Comparison of ENCODE assay signal across 15 mouse cellular contexts in the genomic region with DNA sequence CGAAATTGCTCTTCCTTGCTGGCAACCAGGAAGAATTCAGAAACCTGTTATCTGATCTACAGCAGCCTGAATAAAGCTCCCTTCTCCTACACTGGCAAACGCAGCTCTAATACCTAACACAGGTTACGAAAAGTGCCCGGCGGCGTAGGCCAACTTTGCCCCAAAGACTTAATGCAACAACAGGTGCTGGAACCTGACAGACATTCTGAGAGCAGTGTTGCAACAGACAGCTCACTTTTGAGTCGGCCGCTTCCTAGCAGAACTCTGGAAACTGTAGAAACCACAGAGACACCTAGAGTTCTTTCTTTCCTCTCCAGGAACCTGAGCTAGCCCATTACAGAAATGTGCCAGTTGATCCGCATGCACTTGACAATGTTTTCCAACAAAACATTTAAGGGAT. TPM values are rescaled to one million over a fixed set of nuclear protein-coding genes. Genes with fewer than 3 reads are reported as not detected.
DNase-seq lines count a peak whose midpoint lies in the region; ATAC-seq and TF ChIP-seq lines count a peak whose summit lies in the region.
"Had no signal": no experiment of that assay in that cellular context is flagged by ENCODE, and none has a peak within 500 bp of the region (broad histone marks: within the 10 kb centered on the region; RNA-seq: fewer than 3 reads in every experiment).

No protein-coding gene starts in this region.

- no peak for ATAC-seq in forebrain, embryonic 16.5 days

- no peak for TF ChIP-seq CTCF in liver, adult 2 months (IDR thresholded peaks at IDR 0.05; ENCODE audit: low read depth, low read length)

- no peak overlapping the region for H3K4me3 ChIP-seq in liver, adult 2 months (ENCODE audit: insufficient read depth, low read depth, low read length)
- no peak overlapping the region for H3K4me3 ChIP-seq in forebrain, embryonic 16.5 days (replicated peaks; ENCODE audit: low read length)
- H3K4me3 ChIP-seq: embryonic facial prominence, embryonic 12.5 days; heart, embryonic 15.5 days; myocyte had no signal

- H3K9ac ChIP-seq in liver, adult 2 months (ENCODE audit: low read depth, low read length) = peak overlapping the region; percentile 29; the same call in 1 of the 2 replicates
- no peak overlapping the region for H3K9ac ChIP-seq in forebrain, embryonic 16.5 days (replicated peaks; ENCODE audit: low read depth, low read length)
- H3K9ac ChIP-seq: embryonic facial prominence, embryonic 12.5 days; heart, embryonic 15.5 days had no signal

- 22% methylated on average over 9 of the region's 9 CpGs for WGBS in liver, adult 2 months
- 83% methylated on average over 9 of the region's 9 CpGs for WGBS in forebrain, embryonic 16.5 days

- peak; percentile 85 for DNase-seq in liver, adult 2 months (ENCODE audit: extremely low read depth, low read depth, low spot score)
- no peak for DNase-seq in liver
- DNase-seq in thymus, postnatal 0 days (ENCODE audit: low spot score) = peak; percentile 48
- DNase-seq in thymus, adult 18-20 months = no peak
- DNase-seq in fat pad, adult 2 months (ENCODE audit: extremely low read depth, low read depth, low spot score) = peak; percentile 98
- DNase-seq in thymus, postnatal 25 days = peak; percentile 18
- DNase-seq in kidney, adult 9 months = no peak
- DNase-seq: cerebellum, adult 11-12 months; right cerebral cortex, postnatal 14 days had no signal

- no peak overlapping the region for H3K4me2 ChIP-seq in forebrain, embryonic 16.5 days (ENCODE audit: low read length)
- H3K4me2 ChIP-seq: embryonic facial prominence, embryonic 12.5 days; heart, embryonic 15.5 days; midbrain, embryonic 11.5 days had no signal

- H3K36me3 ChIP-seq in liver, adult 2 months (ENCODE audit: control insufficient read depth, insufficient read depth, low read length) = no peaks in the 10 kb centered on the region
- H3K36me3 ChIP-seq in forebrain, embryonic 16.5 days (ENCODE audit: control insufficient read depth, insufficient read depth) = no peaks in the 10 kb centered on the region
- H3K36me3 ChIP-seq: embryonic facial prominence, embryonic 12.5 days; heart, embryonic 15.5 days had no signal

- H3K4me1 ChIP-seq in liver, adult 2 months (ENCODE audit: control insufficient read depth, insufficient read depth, low read length) = peaks cover 14% of the 10 kb centered on the region
- peaks cover 23% of the 10 kb centered on the region for H3K4me1 ChIP-seq in forebrain, embryonic 16.5 days (replicated peaks; ENCODE audit: control insufficient read depth, insufficient read depth, low read length)

- no peak for TF ChIP-seq POLR2A in liver, adult 2 months (IDR thresholded peaks at IDR 0.05; ENCODE audit: extremely low read depth, insufficient read depth, low read length)

- H3K79me2 ChIP-seq in liver, adult 2 months (ENCODE audit: control insufficient read depth, insufficient read depth, low read length) = peaks cover 29% of the 10 kb centered on the region; the same call in 1 of the 2 replicates

- H3K27ac ChIP-seq in liver, adult 2 months (replicated peaks; ENCODE audit: insufficient read depth, low read depth, low read length) = peak overlapping the region; percentile 62
- no peak overlapping the region for H3K27ac ChIP-seq in forebrain, embryonic 16.5 days (ENCODE audit: low read length)
- H3K27ac ChIP-seq: embryonic facial prominence, embryonic 12.5 days; heart, embryonic 15.5 days; kidney, postnatal 0 days had no signal

- no peaks in the 10 kb centered on the region for H3K9me3 ChIP-seq in forebrain, embryonic 16.5 days (ENCODE audit: control insufficient read depth, low read length)
- H3K9me3 ChIP-seq: embryonic facial prominence, embryonic 12.5 days; heart, embryonic 15.5 days had no signal

- no peaks in the 10 kb centered on the region for H3K27me3 ChIP-seq in liver, adult 2 months (ENCODE audit: control insufficient read depth, insufficient read depth, low read length)
- H3K27me3 ChIP-seq in forebrain, embryonic 16.5 days (replicated peaks; ENCODE audit: control insufficient read depth, insufficient read depth, low read length) = no peaks in the 10 kb centered on the region
- H3K27me3 ChIP-seq: embryonic facial prominence, embryonic 12.5 days; heart, embryonic 15.5 days had no signal

RNA-seq across cellular contexts. Expression of a gene that starts 4.5 kb away (rescaled TPM):
- total RNA-seq in liver, adult 2 months (2014; rRNA removed) = 24.6 and 34.5 TPM in 2 replicates
- polyA plus RNA-seq in liver, adult 2 months (2012; rRNA removed) = 2.8 and 3.1 TPM in 2 replicates
- polyA plus RNA-seq in thymus, postnatal 0 days (2015; fragmentation: Nextera tagmentation; extraction: Ambion mirVana) = 47.3 and 51.9 TPM in 2 replicates
- 69.0 and 71.9 TPM in 2 replicates for polyA plus RNA-seq in forebrain, embryonic 16.5 days (2015; fragmentation: Nextera tagmentation; extraction: Ambion mirVana)

Comparison
In these comparisons a context has a peak if more than half of its experiments do, and no peak if none do; other contexts are left out.
1. DNase-seq: peak in liver, adult 2 months (single experiment), thymus, postnatal 0 days (single experiment), fat pad, adult 2 months (single experiment) and thymus, postnatal 25 days (single experiment); none in liver (single experiment), thymus, adult 18-20 months (0 of 2) and kidney, adult 9 months (single experiment).
2. RNA of a gene that starts 4.5 kb away (polyA plus RNA-seq): 69.0 to 71.9 TPM in forebrain, embryonic 16.5 days and 47.3 to 51.9 TPM in thymus, postnatal 0 days; 2.8 to 3.1 TPM in liver, adult 2 months; every median in the first group is over 10 times any median in the second.